Mouse (Mus musculus) spleen, adult 18-20 months (tissue): ENCODE data around the gene Cabin1.
A peak's percentile ranks its signal among the peaks of the same experiment; 100 is the strongest.

Experiments
- DNase-seq, 2 experiments: peaks; one replicate each; pipeline ENCODE4 v3.0.0; 2022; ENCODE audit warnings: mixed read lengths in 2 of 2

Cabin1 gene

DNA sequence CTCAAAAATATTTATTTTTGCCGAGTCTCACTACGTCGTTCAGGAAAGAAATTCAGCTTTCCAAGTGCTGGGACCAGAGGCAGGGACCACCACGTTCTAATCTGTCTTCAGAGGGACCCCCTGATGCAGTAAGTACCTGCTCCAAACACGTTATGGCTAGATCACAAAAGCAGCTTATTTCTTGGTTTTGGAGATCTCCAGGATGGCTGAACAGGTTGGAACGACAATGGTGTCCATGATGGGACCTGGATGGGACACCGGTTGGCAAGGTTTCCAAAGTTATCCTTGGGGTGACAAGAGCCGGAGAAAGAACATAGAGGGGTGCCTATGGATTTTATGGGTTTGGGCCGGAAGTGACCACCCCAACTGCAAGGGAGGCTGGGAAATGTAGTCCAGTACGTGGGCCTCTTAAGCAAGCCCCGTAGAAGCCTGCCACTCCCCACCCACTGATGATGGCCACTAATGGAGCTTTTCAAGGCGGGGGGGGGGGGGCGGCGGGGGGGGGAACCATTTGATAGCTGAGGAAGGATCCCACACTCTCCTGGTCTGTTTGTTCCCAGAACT is 130.5 kb downstream of the Cabin1 start:
- no peak for DNase-seq

DNA sequence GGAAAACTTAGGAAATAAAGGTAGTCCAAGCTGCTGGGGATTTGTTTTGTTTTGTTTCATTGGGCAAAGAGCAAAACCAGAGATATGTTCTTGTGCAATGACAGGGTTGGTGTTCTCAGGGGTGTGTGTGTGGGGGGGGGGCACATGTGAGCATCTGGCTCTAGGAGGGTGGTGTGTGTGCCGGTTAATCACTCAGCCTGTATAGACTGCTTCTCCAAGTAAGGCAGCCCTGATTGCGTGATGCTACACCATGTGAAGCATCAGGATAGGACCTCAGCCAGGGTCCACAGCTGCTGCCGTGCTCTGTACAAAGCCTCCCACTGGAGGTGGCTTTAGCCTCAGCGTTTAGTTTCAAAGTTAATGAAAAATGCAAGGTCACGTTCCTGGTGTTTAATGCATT is 131.1 kb downstream of the Cabin1 start:
- no peak for DNase-seq

DNA sequence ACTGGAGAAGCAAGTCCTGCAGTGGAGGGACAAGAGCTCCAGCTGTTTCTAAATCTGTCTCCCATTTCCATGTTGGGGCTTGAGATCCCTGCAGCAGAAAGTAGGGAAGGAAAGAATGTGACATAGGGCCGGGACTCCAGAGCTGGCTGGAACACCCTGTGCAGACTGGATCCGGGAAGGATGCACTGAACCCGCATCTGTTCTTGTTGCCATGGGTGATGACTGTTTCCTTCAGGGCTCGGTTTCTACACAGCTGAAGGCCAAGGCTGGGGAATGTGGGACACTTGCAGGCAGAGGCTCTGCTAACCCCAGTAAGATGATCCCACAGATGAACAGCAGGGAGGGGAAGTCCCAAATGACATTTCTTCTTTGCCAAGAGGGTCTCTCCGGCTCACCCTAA is 131.5 kb downstream of the Cabin1 start:
- no peak for DNase-seq

DNA sequence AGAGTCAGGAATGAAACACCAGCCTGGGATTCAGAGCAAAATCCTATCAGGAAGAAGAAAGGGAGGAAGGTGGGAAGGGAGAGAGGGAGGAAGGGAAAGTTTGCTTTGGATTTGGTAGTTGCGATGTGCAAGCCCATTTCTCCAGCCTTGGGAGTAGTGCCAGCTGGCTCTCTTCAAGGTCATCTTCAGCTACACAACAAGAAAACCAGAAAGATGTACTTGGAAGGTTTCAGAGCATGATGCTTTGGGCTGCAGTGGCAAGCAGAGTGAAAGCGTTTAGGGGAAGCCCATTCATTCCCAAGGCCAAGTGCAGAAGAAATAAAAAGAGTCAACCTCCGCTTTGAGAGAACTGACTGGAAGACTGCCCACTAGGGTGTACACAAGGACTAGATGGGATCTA is 136.7 kb downstream of the Cabin1 start:
- no peak for DNase-seq

DNA sequence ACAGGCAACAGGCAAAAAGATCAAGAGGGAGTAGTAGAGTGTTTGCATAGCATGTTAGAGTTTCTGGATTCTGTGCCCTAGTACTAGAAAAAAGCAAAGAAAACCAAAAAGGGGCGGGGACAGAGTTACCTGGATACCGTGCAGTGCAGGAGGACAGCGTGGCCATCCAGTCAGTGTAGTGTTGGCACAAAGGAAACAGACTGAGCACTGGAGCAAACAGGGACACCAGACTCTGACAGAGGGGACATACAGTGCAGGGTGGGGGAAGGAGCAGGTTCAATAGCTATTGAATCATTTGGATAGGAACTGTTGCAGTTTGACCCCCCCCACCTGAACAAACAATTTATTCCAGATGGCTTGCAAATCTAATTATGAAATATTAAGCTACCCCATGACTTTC is 137.2 kb downstream of the Cabin1 start:
- no peak for DNase-seq

DNA sequence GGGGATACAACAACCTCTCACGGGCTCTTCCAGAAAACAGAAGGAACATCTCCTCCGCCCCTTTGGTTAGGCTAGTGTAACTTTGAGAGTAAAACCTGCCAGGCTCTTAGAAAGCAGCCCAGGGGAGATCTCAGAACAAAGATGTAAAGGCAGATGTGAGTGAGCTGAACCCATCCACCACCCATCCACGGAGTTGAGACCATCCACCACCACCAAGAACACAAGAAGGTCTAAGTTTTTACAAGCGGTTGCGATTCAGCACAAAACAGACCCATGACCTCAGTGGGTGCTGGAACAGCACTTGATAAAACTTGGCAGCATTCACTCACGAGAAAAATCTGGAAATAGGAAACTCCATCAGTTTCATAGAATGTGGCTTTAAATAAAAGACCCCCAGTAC is 138.2 kb downstream of the Cabin1 start:
- no peak for DNase-seq

DNA sequence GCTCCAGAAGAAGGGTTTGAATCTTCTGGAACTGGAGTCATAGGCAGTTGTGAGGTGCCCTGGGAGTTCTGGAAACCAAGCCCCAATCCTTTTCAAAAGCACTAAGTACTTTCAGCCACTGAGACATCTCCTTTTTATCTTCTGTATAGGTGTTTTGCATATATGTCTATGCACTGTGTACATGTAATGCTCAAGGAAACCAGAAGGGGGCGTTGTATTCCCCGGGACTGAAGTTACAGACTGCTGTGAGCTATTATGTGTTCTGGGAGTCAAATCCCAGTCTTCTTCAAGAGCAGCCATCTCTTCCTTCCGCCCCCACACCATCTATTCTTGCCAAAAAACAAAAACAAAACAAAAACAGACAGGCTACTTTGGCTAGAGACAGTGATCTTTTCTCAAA is 143.3 kb downstream of the Cabin1 start:
- no peak for DNase-seq

DNA sequence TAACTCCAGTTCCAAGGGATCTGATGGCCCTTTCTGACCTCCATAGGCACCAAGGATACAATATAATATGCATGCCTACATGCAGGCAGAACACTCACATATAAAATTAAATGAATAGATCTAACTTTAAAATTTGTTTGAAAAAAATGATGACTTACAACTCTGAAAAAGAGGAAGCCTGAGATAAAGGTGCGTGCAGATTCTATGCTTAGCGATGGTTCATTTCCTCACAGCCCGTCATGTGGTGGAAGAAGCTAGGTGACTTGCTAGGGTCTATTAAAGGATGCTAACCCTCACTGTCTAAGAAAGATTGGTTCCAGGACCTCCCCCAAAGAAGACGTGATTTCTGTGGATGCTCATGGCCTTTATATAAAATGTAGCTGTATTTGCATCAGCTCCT is 148.1 kb downstream of the Cabin1 start:
- no peak for DNase-seq

DNA sequence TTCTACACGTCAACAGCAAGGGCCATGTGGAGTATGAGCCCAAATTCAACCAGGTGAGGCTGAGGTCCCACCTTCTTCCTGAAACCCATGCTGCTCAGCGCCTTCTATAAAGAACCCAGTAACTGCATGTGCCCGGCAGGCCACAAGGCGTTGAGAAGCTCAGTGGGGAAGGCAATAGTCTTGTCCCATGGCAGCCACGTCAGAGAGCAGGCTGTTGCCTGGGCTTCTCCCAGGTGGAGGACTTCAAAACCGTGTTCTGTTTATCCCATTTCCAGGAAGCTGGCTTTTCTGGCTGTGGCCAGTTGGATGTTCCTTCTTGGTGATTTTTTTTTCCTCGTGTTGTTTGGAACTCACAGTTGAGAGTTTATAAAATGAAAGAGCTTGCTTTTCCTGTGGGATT is 153.7 kb downstream of the Cabin1 start:
- no peak for DNase-seq

DNA sequence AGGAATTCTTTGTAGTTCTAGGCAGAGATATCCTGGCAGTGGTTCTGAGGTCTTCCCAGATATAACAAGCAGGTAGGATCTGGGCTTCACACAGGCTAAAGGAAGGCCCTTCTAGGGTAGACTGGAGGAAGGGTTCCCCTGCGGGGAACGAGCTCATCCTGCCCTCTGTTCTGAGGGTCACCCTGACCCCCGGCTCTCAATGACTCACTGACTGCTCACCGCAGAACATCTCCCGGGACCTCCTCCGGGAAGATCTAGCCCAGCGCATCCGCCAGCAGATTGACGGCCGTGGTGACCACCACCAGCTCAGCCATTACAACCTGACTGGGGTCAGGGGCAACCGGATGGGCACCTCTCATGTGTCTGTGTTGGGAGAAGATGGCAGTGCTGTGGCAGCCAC is 155.2 kb downstream of the Cabin1 start:
- no peak for DNase-seq

DNA sequence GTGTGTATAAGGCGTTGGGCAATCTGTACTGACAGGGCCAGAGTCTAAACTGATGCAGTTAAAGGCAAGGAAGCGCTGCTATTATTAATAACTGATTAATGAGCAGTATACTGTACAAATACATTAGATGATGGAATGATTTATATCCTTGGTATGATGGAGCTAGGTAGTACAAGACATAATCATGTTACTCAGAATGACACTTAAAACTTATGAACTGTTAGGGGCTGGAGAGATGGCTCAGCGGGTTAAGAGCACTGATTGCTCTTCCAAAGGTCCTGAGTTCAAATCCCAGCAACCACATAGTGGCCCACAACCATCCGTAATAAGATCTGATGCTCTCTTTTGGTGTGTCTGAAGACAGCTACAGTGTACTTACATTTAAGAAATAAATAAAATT is 156.9 kb downstream of the Cabin1 start:
- no peak for DNase-seq

DNA sequence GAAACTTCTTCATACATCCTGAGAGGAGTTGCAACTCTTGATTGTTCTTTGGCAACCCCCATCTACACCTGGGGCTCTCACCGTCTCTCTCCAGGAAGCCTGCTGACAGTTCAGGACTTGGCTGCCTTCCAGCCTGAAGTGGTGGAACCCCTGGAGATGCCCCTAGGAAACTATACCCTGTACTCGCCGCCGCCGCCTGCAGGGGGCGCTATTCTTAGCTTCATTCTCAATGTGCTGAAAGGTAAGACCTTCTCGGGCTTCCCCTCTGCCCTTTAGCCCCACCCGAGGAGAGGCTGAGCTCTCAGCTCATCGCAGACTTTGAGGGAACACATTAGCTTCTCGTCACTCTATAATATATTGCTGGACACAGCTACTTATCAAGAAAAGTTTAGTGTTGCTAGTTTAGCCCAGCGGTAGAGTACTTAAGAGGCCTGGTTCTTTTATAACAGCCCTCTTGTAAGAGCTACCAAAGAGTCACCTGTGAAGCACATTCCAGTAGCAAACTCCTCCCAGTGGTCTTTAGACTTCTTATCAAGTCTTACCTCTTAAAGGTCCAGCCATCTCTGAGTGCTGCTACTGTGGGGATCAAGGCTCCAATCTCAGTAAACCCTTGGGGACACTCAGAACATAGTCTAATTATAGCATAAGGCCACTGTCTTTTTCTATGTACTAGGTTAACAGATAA is 158.8 kb downstream of the Cabin1 start:
- peak in 1 of 2 experiments; percentile 31 for DNase-seq

DNA sequence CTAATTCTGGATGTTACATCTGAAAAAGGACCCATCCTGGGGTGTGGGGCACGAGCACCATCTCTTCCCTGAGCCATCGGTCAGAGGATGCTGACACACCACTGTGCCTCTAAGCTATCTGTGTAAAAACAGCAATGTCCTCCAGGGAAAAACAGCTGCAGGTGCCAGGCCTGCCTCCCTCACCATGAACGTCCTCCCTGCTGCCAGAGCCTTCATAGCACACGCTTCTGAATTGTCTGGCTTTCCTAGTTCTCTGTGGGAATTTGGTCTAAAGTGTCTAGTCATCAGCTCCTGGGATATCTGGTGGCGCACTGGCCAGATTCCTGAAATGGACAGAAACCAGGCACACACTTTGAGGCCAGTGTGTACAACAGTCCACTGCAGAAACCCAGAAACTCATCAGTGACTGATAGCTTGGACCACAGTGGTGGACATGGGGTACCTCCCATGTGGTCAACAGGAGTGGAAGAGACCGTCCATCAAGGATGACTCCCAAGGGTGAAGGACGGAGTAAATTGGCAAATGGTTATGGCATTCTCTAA is 163.9 kb downstream of the Cabin1 start:
- no peak for DNase-seq
